Mouse (Mus musculus): ENCODE measurements around the gene Pimreg.

The Pimreg gene

GRCm38 (mm10) chr11:72067326-72067725 is 25.5 kb downstream of the Pimreg start:
- no peak for DNase-seq

GRCm38 (mm10) chr11:72068026-72068425 is 26.2 kb downstream of the Pimreg start:
- no peak for DNase-seq

GRCm38 (mm10) chr11:72070733-72071132 is 28.9 kb downstream of the Pimreg start:
- no peak for DNase-seq

- no peak for DNase-seq
Measured at GRCm38 (mm10) chr11:72072331-72072905, 30.6 kb downstream of the Pimreg start.

GRCm38 (mm10) chr11:72074230-72074629 is 32.4 kb downstream of the Pimreg start:
- no peak for DNase-seq

GRCm38 (mm10) chr11:72078056-72078455 is 36.2 kb downstream of the Pimreg start:
- DNase-seq: no peak

- no peak for DNase-seq
Measured at GRCm38 (mm10) chr11:72078647-72079046, 36.8 kb downstream of the Pimreg start.

- DNase-seq: no peak
Measured at GRCm38 (mm10) chr11:72080461-72080860, 38.6 kb downstream of the Pimreg start.

- no peak for DNase-seq
Measured at GRCm38 (mm10) chr11:72082601-72083000, 40.8 kb downstream of the Pimreg start.

- no peak for DNase-seq
Measured at GRCm38 (mm10) chr11:72084337-72084736, 42.5 kb downstream of the Pimreg start.

GRCm38 (mm10) chr11:72086251-72087046 is 44.6 kb downstream of the Pimreg start:
- DNase-seq: no peak

- no peak for DNase-seq
Measured at GRCm38 (mm10) chr11:72092390-72092789, 50.6 kb downstream of the Pimreg start.

GRCm38 (mm10) chr11:72094442-72094841 is 52.6 kb downstream of the Pimreg start:
- DNase-seq: no peak

GRCm38 (mm10) chr11:72095994-72096393 is 54.2 kb downstream of the Pimreg start:
- no peak for DNase-seq

Data from thymus, adult 18-20 months (tissue).